Mouse (Mus musculus) retina, postnatal 1 day (tissue): Measurements from ENCODE around the gene Nphp4.
"Not testable (repeated sequence)": the region's sequence is repeated elsewhere in the genome, so short reads cannot be mapped to it uniquely, and the experiment has no call there.

ENCODE experiments used
- DNase-seq: peaks from one replicate; pipeline ENCODE4 v3.0.0-alpha.2; 2012

Nphp4 gene

DNA sequence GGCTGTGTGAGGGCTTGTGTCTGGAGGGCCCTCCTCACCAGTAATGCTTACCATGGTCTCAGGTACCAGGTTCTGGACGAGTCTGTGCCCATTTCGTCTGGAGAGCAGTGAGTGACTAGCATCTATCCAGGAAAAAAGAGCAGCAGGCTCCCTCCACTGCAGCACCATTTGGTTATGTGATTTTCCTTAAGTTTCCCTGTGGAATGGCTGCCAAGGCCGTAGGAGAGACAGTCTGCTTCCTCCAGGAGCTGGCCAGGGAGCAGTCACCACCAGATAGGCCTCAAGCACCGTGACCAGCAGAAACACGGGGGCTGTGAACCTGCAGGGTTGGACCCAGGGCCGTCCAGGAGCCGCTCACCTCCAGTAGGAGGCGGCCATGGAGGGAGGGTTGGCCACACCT lies 3.9 kb downstream of the Nphp4 start:
- no peak for DNase-seq

DNA sequence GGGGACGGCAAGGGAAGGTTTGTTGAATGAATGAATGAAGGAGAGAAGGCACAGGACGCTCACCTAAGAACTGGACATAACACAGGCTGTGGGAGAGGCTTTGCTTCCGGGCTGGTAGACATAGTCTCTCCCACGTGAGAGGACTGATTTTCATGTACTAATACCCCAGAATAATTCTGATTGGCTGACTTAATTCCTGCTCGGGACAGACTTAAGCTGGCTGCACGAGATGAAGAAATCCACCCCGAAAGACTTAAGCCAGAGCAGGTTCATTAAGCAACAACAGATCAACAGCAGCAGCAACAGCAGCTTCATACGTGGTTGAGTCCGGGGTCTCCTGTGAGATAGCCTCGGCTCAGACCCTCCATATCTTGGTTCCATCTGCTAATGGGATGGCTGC lies 11.5 kb downstream of the Nphp4 start:
- DNase-seq = peak; percentile 57

DNA sequence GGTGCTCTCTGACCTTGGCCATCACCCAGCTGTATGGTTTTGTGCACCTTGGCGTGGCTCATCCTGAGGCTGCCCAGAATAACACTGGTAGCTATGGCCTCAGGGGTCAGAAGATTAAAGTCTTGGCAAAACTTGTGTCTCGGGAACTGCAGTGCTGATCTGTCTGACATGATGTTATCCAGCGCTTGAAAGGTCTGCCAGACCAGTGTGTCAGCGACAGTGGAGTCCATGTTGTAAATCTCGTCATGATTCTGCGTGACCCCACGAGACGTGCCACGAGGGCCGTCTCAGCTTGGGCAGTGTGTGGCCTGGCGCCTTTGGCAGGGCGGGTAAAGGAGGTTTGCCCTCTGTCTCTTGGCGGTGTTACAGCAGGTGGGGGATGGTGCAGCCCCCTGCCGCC lies 13.8 kb downstream of the Nphp4 start:
- DNase-seq = no peak

DNA sequence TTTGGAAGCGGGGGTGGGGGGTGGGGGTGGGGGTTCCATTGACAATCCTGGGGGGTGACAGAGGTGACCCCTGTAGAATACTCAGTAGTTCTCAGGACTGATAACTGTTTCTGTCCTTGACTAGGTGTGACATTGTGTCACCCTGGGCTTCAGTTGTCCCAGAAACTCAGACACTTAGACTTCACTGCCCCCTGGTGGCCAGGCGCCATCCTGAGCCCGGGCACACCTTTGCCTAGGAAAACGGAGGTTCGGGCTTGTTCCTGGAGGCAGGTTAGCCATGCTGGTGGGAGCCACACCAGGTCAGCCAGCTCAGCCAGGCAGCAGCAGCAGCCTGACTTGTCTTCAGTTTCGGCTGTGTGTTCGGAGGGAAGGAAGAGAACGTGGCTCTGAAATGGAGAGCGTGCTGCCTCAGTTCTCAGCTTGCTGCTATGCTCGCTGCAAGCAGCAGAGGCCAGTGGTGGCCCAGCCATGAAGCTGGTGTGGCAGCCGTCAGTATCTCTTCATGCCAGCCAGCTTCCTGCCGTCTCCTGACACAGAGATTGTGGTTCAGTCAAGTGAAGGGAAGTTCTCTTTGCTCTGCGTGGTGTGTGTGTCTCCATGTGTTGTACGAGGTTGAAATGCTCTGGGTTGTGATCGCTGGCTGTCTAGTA lies 14.9 kb downstream of the Nphp4 start:
- peak; percentile 75 for DNase-seq

DNA sequence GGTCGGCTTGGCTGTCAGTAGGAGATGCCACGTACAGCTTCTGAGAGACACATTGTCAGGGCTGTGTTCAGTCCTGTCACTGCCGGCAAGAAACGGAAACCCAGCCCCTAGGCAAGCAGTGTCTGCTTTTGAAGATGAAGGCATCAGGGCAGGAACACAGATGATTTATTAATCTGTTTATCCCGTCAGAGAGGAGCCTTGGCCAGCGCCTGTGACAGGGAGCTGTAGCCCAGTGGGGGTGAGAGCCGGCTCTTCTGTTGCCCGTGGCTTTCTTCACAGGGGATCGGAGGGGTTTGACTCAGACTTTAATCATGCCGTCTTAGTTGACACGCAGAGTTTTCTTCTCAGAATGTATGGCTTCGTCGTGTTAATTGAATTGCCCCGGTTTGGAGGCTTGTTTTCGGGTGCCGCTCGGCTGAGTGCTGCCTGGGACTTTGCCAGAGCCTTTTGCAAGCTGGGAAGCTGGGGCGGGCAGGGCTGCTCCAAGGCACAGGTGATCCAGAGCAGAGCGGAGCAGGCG lies 17.9 kb downstream of the Nphp4 start:
- no peak for DNase-seq

DNA sequence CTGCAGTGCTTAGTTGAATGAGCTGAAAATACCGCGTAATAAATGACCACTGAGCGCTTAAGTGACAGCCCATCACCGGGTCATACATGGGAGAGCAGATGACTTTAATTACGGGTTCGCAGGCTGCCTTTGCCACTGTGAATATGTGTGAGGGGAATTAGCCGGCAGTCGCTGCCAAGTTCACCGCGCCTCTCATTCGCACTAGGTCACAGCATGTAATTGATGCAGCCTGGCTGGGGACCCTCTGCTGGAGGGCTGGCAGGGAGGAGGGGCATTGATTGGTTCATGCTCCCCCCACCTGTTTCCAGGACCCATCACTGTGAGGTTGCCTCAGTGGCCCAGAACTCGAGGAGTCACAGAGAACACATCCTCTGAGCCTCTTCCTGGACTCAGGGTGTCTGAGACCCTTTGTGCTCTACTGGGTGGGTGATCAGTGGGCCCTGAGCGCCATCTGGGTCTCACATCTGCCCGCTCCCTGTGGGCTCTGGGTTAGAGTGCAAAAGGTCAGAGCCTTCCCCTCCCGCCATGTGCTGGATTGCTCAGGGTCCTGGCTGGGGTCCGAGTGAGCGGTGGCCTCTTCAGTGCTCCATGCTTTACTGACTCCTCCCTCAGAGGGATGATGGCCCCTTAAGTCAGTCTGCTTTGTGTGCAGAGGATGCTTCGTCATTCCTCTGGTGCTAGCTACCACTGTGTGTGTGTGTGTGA lies 35.9 kb downstream of the Nphp4 start:
- peak; percentile 93 for DNase-seq

- DNase-seq = no peak
Measured at GRCm38 (mm10) chr4:152514884-152515283, 38.4 kb downstream of the Nphp4 start.

DNA sequence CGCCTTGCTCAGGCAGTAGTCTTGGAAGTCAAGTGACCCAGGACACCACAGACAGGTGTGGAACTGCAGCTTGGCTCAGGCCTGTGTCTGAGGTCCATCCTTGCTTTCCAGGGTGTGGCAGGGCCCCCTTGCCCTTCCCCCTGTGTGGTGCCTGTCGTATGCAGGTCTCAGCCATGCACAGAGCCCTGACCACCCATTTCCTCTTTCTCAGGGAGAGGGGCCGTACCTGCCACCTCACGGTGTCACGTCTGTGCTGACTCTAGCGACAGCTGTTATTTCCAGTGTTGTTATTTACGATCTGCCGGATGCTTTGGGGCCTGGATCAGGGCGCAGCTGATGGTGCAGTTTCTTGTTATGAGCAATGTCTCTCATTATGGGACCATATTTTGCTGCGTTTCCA lies 42.6 kb downstream of the Nphp4 start:
- no peak for DNase-seq

DNA sequence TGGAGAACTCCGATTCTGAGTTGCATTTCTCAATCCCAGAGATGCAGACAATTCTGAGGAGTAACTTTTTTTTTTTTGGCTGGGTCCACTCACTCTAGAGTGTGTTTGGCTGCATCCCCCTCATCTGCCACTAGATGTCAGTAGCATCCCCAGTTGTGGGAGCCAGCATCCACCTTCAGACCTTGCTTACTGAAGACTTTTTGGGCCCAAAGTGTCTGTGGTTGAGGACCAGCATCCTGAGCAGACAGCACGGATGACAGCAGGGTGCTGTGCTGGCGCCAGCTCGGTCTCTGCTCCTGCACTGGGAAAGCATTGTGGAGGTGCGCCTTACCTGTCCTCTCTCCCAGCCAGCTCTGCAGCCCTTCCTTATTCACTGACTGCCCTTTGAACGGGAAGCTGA lies 43.6 kb downstream of the Nphp4 start:
- peak; percentile 73 for DNase-seq

DNA sequence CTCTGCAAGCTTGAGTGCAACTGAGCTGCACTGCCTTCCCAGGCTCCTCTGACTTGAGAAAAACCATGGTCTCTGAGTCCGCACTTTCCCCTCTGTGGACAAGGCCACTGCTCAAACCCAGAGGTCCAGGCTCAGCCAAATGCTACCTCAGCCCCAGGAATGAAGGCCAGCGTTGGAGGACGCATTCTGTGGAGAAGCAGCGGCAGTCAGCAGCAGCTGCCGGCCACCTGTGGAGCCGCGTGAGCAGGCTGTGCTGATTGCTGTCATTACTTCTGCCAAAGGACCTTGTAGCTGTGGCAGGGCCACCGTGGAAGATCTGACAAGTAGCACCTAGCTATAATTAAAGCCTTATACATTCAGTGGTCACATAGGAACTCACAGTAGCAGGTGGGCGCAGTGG lies 56.4 kb downstream of the Nphp4 start:
- no peak for DNase-seq

DNA sequence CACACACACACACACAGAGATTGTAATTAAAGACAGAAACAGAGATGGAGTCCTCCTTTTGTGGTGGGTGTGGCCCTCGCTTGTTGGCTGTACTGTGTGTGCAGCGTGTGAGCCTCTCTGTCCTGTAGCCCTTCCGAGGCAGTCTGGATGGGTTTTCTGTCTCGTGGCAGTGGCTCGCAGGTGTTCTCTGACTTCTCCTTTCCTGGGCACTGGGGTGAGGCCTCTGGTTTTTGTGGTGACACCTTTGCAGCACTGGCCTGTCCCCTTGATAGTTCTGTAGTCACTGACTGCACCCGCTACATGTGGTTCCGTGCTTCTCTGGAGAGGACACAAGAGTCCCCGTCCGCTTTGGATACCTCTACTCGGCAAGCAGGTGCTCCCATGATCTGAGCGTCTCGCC lies 63.2 kb downstream of the Nphp4 start:
- no peak for DNase-seq

DNA sequence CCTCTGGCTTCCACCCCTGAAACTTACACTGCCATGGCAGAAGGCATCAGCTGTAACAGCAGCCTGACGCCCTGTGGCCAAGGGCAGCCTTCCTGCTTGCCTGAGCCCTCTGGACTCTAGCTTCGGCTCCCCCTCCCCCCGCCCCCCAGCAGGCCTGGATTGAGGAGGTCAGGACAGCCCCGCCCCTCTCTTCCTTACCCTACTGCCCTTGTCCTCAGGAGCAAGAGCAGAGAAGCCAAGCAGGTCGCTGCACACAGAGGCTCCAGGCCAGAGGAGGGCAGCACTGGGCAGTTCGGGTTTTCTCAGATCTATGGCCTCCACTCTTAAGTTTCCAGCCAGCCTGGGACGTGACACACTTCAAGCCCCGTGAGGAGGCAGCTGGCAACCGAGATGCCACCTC lies 64.7 kb downstream of the Nphp4 start:
- peak; percentile 77 for DNase-seq

- no peak for DNase-seq
Measured at GRCm38 (mm10) chr4:152542447-152542846, 65.9 kb downstream of the Nphp4 start.

GRCm38 (mm10) chr4:152546481-152546880 lies 70.0 kb downstream of the Nphp4 start:
- peak; percentile 55 for DNase-seq

DNA sequence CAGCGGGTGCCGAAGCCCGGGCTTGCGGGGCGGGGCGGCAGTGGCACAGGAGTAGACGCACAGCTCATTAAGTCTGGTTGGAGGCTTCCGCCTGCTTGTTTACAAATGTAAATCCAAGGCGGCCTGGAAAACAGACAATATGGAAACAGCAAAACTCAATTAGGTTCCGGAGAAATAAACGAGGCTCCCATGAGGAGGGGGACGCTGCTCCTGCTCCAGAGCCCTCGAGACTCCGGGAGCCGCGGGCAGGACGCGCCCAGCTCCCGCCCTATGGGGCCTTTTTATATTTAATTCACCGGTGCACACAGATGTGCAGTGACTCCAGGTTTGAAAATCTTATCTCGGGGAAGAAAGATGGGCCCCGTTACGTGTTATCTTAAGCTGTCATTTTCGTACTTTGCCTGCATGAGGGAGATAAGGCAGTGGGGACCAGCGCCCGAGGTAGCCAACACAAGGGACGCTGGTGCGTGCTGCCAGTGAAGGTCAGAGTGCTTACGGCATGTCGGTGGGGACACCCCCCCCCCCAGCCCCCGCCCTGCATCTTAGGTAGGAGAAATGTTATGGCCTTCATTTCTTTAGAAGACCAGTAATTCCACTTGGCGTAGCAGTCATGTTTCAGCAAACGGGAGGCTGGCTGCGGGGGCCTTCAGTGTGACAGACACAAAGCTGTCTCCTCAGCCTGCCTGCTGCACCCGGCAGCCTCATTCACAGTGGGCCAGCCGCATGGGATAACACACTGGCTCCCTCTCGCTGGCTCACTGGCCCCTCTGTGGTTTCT lies 71.6 kb downstream of the Nphp4 start:
- DNase-seq = no peak

DNA sequence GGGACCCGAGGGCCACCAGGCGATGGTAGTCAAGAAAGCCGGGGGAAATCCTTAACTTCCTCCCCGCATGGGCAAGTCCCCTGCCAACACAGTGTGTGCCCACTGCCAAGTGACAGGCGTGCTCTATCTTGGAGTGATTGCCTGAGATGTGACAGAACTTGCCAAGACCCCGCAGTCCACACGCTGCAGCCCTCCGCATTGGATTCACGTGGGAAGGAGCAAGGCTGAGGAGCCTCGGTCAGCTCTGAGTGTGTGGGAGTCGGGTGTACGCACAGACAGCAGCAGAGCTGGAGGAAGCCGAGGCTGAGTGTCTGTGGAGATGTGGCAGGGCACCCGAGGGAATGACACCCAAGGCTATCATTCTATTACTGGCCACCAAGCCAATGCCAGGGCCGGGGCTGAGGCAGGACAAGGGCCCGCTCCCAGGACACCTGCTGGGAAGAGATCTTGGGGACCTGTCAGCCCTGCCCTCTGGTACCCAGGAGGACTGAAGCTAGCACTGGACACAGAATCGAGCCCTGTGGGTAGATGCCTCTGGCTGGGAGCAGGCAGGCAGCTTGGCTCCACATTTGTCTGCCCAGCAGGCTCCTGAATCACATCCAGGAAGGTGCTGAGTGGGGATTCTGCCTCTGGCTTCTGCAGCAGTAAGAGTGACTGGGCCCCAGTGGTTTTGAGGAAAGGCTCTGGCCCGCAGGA lies 73.1 kb downstream of the Nphp4 start:
- no peak for DNase-seq

GRCm38 (mm10) chr4:152550203-152550549 lies 73.7 kb downstream of the Nphp4 start:
- DNase-seq = no peak

- DNase-seq = no peak
Measured at GRCm38 (mm10) chr4:152553582-152554285, 77.2 kb downstream of the Nphp4 start.

GRCm38 (mm10) chr4:152554421-152554820 lies 77.9 kb downstream of the Nphp4 start:
- no peak for DNase-seq

DNA sequence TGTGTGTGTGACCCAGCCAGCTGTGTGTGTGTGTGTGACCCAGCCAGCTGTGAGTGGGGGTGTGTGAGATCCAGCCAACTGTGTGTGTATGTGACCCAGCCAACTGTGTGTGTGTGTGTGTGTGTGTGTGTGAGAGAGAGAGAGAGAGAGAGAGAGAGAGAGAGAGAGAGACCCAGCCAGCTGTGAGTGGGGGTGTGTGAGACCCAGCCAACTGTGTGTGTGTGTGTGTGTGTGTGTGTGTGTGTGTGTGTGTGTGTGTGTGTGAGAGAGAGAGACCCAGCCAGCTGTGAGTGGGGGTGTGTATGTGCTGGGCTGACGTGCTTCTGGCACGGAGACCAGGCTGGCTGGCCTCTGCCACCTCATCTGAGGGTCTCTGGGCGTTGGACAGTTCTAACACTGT lies 79.3 kb downstream of the Nphp4 start:
- not testable (repeated sequence) for DNase-seq

- DNase-seq = peak; percentile 86
Measured at GRCm38 (mm10) chr4:152558246-152558645, 81.7 kb downstream of the Nphp4 start.

DNA sequence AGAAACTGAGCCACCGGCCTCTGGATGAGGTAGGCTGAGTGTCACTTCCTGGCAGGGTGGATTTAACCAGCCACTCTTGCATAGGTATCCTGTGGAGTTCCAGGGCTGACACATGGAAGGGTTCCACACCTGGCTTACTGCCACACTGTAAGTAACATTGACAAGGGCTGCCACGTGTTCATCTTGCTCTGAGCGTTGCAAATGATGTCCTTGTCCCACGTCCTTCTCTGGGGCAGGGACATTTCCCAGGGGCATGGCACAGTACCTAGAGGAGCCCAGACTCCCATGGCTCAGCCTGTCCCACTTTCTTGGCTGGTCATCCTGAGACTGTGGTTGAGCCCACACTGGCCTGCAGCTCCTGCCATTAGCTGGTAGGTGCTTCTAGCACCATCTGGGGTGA lies 91.5 kb downstream of the Nphp4 start:
- DNase-seq = no peak
